Mouse (Mus musculus) layer of hippocampus, adult 8-10 months (tissue): ENCODE measurements around the gene Cdk13. TPM values are rescaled to one million over a fixed set of nuclear protein-coding genes. Genes with fewer than 3 reads are reported as not detected.

Source experiments
- DNase-seq, 2 experiments: peaks; one replicate each; pipeline ENCODE4 v3.0.0; 2022; ENCODE audit warnings: low spot score in 2 of 2
- total RNA-seq, 4 experiments: library from RNA; stranded (reverse); gene quantifications; 2 replicates each; pipeline ENCODE4 v1.2.4; 2022

Gene Cdk13
- total RNA-seq: 10 to 100 TPM; 57.4 to 64.8 (median 59.1) TPM

- DNase-seq: peak; percentile 98
These were observed at the start of gene Cdk13 for GRCm38 (mm10) chr13:17804909-17805613. Gene Cdk13 (minus strand): TSS chr13:17805097.

- no peak for DNase-seq
These were observed 38.4 kb upstream of the Cdk13 start for GRCm38 (mm10) chr13:17843336-17843735.

- no peak for DNase-seq
These were observed 37.9 kb upstream of the Cdk13 start for GRCm38 (mm10) chr13:17842756-17843155.

GRCm38 (mm10) chr13:17839137-17839536 lies 34.2 kb upstream of the Cdk13 start:
- DNase-seq: peak; percentile 26 to 29

- peak in 1 of 2 experiments; percentile 34 for DNase-seq
These were observed 33.6 kb upstream of the Cdk13 start for GRCm38 (mm10) chr13:17838484-17838851.

- peak in 1 of 2 experiments; percentile 38 for DNase-seq
These were observed 33.0 kb upstream of the Cdk13 start for GRCm38 (mm10) chr13:17837610-17838483.

- DNase-seq: no peak
These were observed 31.9 kb upstream of the Cdk13 start for GRCm38 (mm10) chr13:17836808-17837207.

- no peak for DNase-seq
These were observed 28.0 kb upstream of the Cdk13 start for GRCm38 (mm10) chr13:17832940-17833339.

GRCm38 (mm10) chr13:17817226-17817625 lies 12.3 kb upstream of the Cdk13 start:
- no peak for DNase-seq

GRCm38 (mm10) chr13:17805614-17805975 lies 698 bp upstream of the Cdk13 start:
- DNase-seq: no peak

- DNase-seq: peak; percentile 23 to 31
These were observed 647 bp downstream of the Cdk13 start for GRCm38 (mm10) chr13:17804058-17804841.

GRCm38 (mm10) chr13:17803331-17804057 lies 1.4 kb downstream of the Cdk13 start:
- DNase-seq: peak; percentile 43 to 63

- no peak for DNase-seq
These were observed 2.0 kb downstream of the Cdk13 start for GRCm38 (mm10) chr13:17802880-17803279.

- DNase-seq: no peak
These were observed 5.2 kb downstream of the Cdk13 start for GRCm38 (mm10) chr13:17799735-17800134.

GRCm38 (mm10) chr13:17795757-17796456 lies 9.0 kb downstream of the Cdk13 start:
- no peak for DNase-seq

GRCm38 (mm10) chr13:17783643-17784042 lies 21.3 kb downstream of the Cdk13 start:
- DNase-seq: no peak

GRCm38 (mm10) chr13:17779923-17780322 lies 25.0 kb downstream of the Cdk13 start:
- no peak for DNase-seq

- DNase-seq: no peak
These were observed 28.6 kb downstream of the Cdk13 start for GRCm38 (mm10) chr13:17776303-17776702.

- DNase-seq: no peak
These were observed 29.5 kb downstream of the Cdk13 start for GRCm38 (mm10) chr13:17775364-17775763.

- DNase-seq: no peak
These were observed 31.8 kb downstream of the Cdk13 start for GRCm38 (mm10) chr13:17773112-17773511.
